ENCODE assay signal across 9 mouse cellular contexts in the genomic region with DNA sequence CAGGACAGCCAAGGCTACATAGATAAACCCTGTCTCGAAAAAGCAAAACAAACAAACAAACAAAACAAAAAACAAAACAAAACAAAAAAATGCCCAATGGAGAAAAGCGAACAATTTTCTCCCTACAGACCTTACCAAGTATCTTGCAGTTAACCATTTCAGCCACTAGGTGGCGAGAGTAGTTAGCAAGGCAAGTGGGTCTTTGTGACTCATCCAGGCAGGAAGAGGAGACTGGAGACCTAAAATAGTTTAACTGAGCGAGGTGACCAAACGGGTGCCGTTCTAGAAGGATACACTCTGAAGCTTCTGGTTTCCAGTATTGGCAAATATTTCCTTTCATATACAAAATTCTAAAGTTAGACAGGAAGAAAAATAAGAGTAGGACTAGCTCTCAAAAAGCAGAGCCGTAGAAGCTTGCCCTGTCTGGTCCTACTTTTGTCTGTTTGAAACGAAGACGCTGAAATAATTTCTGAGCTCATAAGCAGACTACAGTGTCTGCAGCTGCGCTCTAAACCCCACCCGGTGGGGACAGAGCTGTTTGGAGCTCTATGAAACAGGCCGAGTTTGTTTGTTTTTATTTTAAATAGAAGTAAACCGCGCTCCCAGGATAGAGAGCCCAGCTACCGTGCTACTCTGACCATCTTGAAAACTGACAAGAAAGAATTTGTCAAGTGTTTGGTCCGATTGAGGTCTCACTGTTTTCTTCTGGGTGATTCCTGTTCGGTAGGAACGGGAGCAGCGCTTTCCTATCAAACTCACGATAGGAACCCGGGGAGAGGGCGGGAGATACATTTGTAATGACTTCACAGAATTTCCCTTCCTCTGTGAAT. TPM values are rescaled to one million over a fixed set of nuclear protein-coding genes. Genes with fewer than 3 reads are reported as not detected.
DNase-seq lines count a peak whose midpoint lies in the region; ATAC-seq lines count a peak whose summit lies in the region.
"Had no signal": no experiment of that assay in that cellular context is flagged by ENCODE, and none has a peak within 500 bp of the region (broad histone marks: within the 10 kb centered on the region; RNA-seq: fewer than 3 reads in every experiment).

No protein-coding gene starts in this region.

- no peaks in the 10 kb centered on the region for H3K27me3 ChIP-seq in embryonic facial prominence, embryonic 15.5 days
- H3K27me3 ChIP-seq in heart, embryonic 11.5 days (ENCODE audit: control insufficient read depth, insufficient read depth, low read length): no peaks in the 10 kb centered on the region
- no peaks in the 10 kb centered on the region for H3K27me3 ChIP-seq in kidney, embryonic 15.5 days
- no peaks in the 10 kb centered on the region for H3K27me3 ChIP-seq in limb, embryonic 15.5 days
- H3K27me3 ChIP-seq in stomach, embryonic 14.5 days (ENCODE audit: control insufficient read depth, insufficient read depth, low read length): no peaks in the 10 kb centered on the region

- H3K9ac ChIP-seq in embryonic facial prominence, embryonic 15.5 days: no peak overlapping the region
- peak overlapping the region; percentile 61; the same call in 1 of the 2 replicates for H3K9ac ChIP-seq in heart, embryonic 11.5 days (ENCODE audit: low read depth, low read length)
- no peak overlapping the region for H3K9ac ChIP-seq in kidney, embryonic 15.5 days
- no peak overlapping the region for H3K9ac ChIP-seq in limb, embryonic 15.5 days
- 0 out of 2 replicates have a peak overlapping the region, but pooled peaks have one; percentile 10 for H3K9ac ChIP-seq in stomach, embryonic 14.5 days (replicated peaks; ENCODE audit: low read depth, low read length)

- H3K9me3 ChIP-seq in embryonic facial prominence, embryonic 15.5 days (replicated peaks): no peaks in the 10 kb centered on the region
- H3K9me3 ChIP-seq in heart, embryonic 11.5 days (replicated peaks; ENCODE audit: control insufficient read depth, low read length): no peaks in the 10 kb centered on the region
- H3K9me3 ChIP-seq in kidney, embryonic 15.5 days (replicated peaks): no peaks in the 10 kb centered on the region
- H3K9me3 ChIP-seq in limb, embryonic 15.5 days: no peaks in the 10 kb centered on the region
- no peaks in the 10 kb centered on the region for H3K9me3 ChIP-seq in stomach, embryonic 14.5 days (ENCODE audit: control insufficient read depth, low read depth, low read length)

- H3K27ac ChIP-seq in embryonic facial prominence, embryonic 15.5 days (replicated peaks): peak overlapping the region; percentile 77
- H3K27ac ChIP-seq in heart, embryonic 11.5 days (ENCODE audit: low read depth, low read length): peak overlapping the region; percentile 76
- peak overlapping the region; percentile 69 for H3K27ac ChIP-seq in kidney, embryonic 15.5 days
- H3K27ac ChIP-seq in limb, embryonic 15.5 days: peak overlapping the region; percentile 69
- peak overlapping the region; percentile 48; the same call in 1 of the 2 replicates for H3K27ac ChIP-seq in stomach, embryonic 14.5 days (ENCODE audit: low read length)

- ATAC-seq in embryonic facial prominence, embryonic 15.5 days (ENCODE audit: insufficient number of reproducible peaks, low FRiP score, low TSS enrichment, low read depth): peak; percentile 75
- ATAC-seq in heart, embryonic 11.5 days (replicated peaks; ENCODE audit: insufficient number of reproducible peaks, low FRiP score, low TSS enrichment): no peak
- ATAC-seq in kidney, embryonic 15.5 days (replicated peaks; ENCODE audit: low FRiP score): no peak; the same call in 1 of the 2 replicates
- ATAC-seq in limb, embryonic 15.5 days (ENCODE audit: insufficient number of reproducible peaks, low FRiP score, low TSS enrichment, low read depth): 0 out of 2 replicates have a peak, but pooled peaks have one; percentile 68
- peak; percentile 35; the same call in 1 of the 2 replicates for ATAC-seq in stomach, embryonic 14.5 days (ENCODE audit: insufficient number of reproducible peaks, insufficient read depth, low FRiP score, low read depth)

- peak overlapping the region; percentile 51 for H3K4me2 ChIP-seq in embryonic facial prominence, embryonic 15.5 days (replicated peaks)
- H3K4me2 ChIP-seq in heart, embryonic 11.5 days: peak overlapping the region; percentile 73
- H3K4me2 ChIP-seq in kidney, embryonic 15.5 days: peak overlapping the region; percentile 42
- H3K4me2 ChIP-seq in limb, embryonic 15.5 days: peak overlapping the region; percentile 33
- H3K4me2 ChIP-seq in stomach, embryonic 14.5 days (replicated peaks; ENCODE audit: low read depth, low read length): peak overlapping the region; percentile 55

- peak overlapping the region; percentile 33 for H3K4me3 ChIP-seq in embryonic facial prominence, embryonic 15.5 days (replicated peaks)
- H3K4me3 ChIP-seq in heart, embryonic 11.5 days (ENCODE audit: low read depth, low read length): peak overlapping the region; percentile 36
- H3K4me3 ChIP-seq in kidney, embryonic 15.5 days (replicated peaks): peak overlapping the region; percentile 8
- H3K4me3 ChIP-seq in limb, embryonic 15.5 days: peak overlapping the region; percentile 24
- H3K4me3 ChIP-seq in stomach, embryonic 14.5 days (ENCODE audit: low read depth, low read length): peak overlapping the region; percentile 23
- H3K4me3 ChIP-seq: erythroblast, embryonic 14.5 days had no signal

- peaks cover 8% of the 10 kb centered on the region; the same call in 1 of the 2 replicates for H3K4me1 ChIP-seq in embryonic facial prominence, embryonic 15.5 days
- H3K4me1 ChIP-seq in heart, embryonic 11.5 days (ENCODE audit: control insufficient read depth, insufficient read depth, low read length): peaks cover 24% of the 10 kb centered on the region
- peaks cover 48% of the 10 kb centered on the region for H3K4me1 ChIP-seq in kidney, embryonic 15.5 days
- H3K4me1 ChIP-seq in limb, embryonic 15.5 days: peaks cover 12% of the 10 kb centered on the region
- peaks cover 4% of the 10 kb centered on the region; the same call in 1 of the 2 replicates for H3K4me1 ChIP-seq in stomach, embryonic 14.5 days (ENCODE audit: control insufficient read depth, insufficient read depth, low read length)

- H3K36me3 ChIP-seq in embryonic facial prominence, embryonic 15.5 days: no peaks in the 10 kb centered on the region
- no peaks in the 10 kb centered on the region for H3K36me3 ChIP-seq in heart, embryonic 11.5 days (ENCODE audit: control insufficient read depth, insufficient read depth, low read length)
- no peaks in the 10 kb centered on the region for H3K36me3 ChIP-seq in kidney, embryonic 15.5 days
- H3K36me3 ChIP-seq in limb, embryonic 15.5 days: no peaks in the 10 kb centered on the region
- no peaks in the 10 kb centered on the region for H3K36me3 ChIP-seq in stomach, embryonic 14.5 days (ENCODE audit: control insufficient read depth, insufficient read depth, low read length)

- peak; percentile 71 to 75 for DNase-seq in B cell, adult 2 months
- peak; percentile 60 to 86 for DNase-seq in adrenal gland, postnatal 36 days
- DNase-seq in monocyte, adult 2 months (ENCODE audit: low read depth in 1 of 2, low spot score in 2 of 2): peak; percentile 14 to 34

- 18% methylated on average over 22 of the region's 22 CpGs for WGBS in embryonic facial prominence, embryonic 15.5 days
- WGBS in heart, embryonic 11.5 days (ENCODE audit: insufficient replicate concordance): 14% methylated on average over 22 of the region's 22 CpGs
- 37% methylated on average over 22 of the region's 22 CpGs for WGBS in kidney, embryonic 15.5 days
- 34% methylated on average over 22 of the region's 22 CpGs for WGBS in limb, embryonic 15.5 days
- WGBS in stomach, embryonic 14.5 days: 16% methylated on average over 22 of the region's 22 CpGs

RNA-seq across cellular contexts. Expression of a gene that starts 31.0 kb away (rescaled TPM):
- not detected for total RNA-seq in adrenal gland, postnatal 36 days (2021)
- 0.36 and 0.45 TPM in 2 replicates for polyA plus RNA-seq in embryonic facial prominence, embryonic 15.5 days (2015; fragmentation: Nextera tagmentation; extraction: Ambion mirVana)
- polyA plus RNA-seq in heart, embryonic 11.5 days (2014; fragmentation: Nextera tagmentation; extraction: Ambion mirVana): 0.24 TPM in 1 of 2 replicates, not detected in the other
- polyA plus RNA-seq in kidney, embryonic 15.5 days (2015; fragmentation: Nextera tagmentation; extraction: Ambion mirVana): 0.30 and 0.31 TPM in 2 replicates
- polyA plus RNA-seq in limb, embryonic 15.5 days (2015; fragmentation: Nextera tagmentation; extraction: Ambion mirVana): 0.34 and 0.47 TPM in 2 replicates
- polyA plus RNA-seq in stomach, embryonic 14.5 days (2014; fragmentation: Nextera tagmentation; extraction: Ambion mirVana): 0.32 and 0.74 TPM in 2 replicates

Comparison
In these comparisons a context has a peak if more than half of its experiments do, and no peak if none do; other contexts are left out.
1. ATAC-seq: peak in embryonic facial prominence, embryonic 15.5 days (single experiment), limb, embryonic 15.5 days (single experiment) and stomach, embryonic 14.5 days (single experiment); none in heart, embryonic 11.5 days (single experiment) and kidney, embryonic 15.5 days (single experiment).
2. H3K9ac ChIP-seq: peak in heart, embryonic 11.5 days (single experiment) and stomach, embryonic 14.5 days (single experiment); none in embryonic facial prominence, embryonic 15.5 days (single experiment), kidney, embryonic 15.5 days (single experiment) and limb, embryonic 15.5 days (single experiment).
3. Peak in every context shown above with its lines, with median percentiles within 50 percentile points of each other: DNase-seq, H3K27ac ChIP-seq, H3K4me2 ChIP-seq and H3K4me3 ChIP-seq.